Mouse (Mus musculus) thymus, adult 18-20 months (tissue): ENCODE data around the gene Clmn.

ENCODE experiments used
- DNase-seq, 2 experiments: peaks; one replicate each; pipeline ENCODE4 v3.0.0; 2022; ENCODE audit warnings: mixed read lengths in 2 of 2

Clmn gene

DNA sequence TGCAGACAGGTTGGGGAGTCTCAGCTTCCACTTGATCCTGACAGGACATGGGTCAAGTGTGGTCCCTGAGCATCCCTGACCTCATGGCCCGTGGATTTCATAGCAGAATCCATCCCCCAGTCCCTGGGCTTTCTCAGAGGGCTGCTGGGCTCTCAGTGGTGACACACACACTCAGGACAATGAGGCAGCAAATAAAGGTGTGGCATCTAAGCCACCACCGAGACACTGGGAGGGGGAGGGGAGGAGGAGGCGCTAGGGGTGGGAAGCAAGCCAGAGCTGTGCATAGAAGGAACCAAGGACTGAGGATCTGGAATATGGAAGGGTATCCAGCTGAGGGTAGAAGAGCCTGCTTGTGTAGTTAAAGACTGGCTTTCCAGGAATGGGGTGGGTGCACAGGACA, 11.2 kb upstream of the Clmn start:
- no peak for DNase-seq

DNA sequence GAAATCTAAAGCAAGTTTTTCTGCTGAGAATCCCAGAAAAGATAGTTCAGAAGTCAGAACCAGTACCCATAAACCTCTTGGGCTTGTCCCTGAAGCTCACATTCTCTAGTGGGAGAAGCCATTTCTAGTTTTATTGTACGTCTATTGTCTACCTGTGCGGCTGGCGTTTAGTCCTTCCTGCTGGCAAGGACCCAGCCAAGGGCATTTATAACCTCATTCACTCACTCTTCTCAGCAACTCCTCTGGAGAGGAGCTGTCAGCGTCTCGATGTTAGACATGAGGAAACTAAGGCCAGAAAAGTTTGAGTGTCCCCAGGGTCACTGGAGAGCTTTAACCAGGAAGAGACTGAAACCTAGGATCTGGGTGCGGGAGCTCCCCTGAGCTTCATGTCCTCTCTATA, 7.1 kb upstream of the Clmn start:
- no peak for DNase-seq

DNA sequence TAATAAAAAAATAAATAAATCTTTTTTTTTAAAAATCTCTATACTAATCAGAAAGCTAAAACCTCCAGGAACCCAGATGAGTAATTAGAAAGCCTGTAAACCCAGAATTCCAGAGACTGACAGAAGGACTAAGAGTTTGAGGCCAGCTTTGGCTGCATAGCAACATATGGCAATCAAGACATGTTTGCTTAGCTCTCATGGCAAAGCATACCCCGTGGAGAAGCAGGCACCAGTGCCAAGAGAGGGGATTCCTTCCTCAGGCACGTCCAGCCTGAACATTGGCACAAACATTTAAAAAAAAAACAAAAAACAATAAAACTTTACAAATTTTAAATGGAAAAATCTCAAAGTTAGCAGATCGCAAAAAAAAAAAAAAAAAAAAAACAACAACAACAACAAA, 4.9 kb upstream of the Clmn start:
- no peak for DNase-seq

DNA sequence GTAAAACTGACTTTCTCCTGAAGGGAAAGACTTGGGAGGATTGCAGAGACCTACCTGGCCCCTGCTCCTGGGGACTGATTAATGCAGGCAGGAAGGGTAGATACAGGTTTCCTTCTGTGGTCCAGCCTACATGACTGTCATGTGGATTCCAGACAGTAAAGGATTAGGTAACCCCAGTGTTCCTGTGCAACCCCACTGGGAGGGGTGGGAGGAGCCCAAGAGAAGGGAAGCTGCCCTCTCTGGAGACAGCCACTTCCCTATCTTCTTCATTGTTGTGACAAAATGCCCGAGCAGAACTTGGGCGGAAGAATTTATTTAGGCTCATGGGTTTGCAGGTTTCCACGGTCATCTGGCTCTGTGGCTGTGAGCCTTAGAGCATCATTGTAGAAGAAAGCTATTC, 3.6 kb upstream of the Clmn start:
- DNase-seq: no peak

DNA sequence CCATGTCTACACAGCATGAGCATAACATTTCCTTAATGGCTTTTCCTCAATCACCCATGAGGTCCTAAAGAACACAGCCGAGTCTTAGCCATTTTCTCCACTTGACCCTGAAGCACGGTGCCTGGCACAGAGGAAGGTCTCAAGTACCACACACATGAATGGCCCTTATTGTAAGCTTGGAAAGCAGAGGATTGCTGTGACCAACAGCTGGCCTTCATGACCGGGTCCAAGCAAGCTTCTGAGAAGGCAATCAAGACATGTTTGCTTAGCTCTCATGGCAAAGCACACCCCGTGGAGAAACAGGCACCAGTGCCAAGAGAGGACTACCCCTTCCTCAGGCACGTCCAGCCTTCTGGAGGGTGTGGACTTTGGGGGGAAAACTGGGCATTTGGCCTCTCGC, 3.0 kb upstream of the Clmn start:
- no peak for DNase-seq

DNA sequence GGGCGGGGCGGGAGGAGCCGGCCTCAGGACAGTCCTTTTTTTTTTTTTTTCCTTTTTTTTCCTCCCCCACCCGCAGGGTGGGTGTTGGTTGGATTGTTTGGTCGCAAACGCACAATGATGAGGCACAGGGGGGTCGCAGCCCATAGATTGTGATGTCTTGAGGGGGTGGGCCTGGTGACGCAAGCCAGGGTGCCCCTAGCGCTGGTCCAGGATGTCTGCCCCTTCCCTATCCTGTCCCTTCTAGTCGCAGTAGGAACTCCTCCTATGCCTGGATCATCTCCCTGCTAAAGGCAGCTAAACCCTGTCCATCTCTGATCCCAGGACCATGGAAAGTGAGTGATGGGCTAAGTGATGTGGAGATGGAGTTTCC, 275 bp upstream of the Clmn start:
- no peak for DNase-seq

DNA sequence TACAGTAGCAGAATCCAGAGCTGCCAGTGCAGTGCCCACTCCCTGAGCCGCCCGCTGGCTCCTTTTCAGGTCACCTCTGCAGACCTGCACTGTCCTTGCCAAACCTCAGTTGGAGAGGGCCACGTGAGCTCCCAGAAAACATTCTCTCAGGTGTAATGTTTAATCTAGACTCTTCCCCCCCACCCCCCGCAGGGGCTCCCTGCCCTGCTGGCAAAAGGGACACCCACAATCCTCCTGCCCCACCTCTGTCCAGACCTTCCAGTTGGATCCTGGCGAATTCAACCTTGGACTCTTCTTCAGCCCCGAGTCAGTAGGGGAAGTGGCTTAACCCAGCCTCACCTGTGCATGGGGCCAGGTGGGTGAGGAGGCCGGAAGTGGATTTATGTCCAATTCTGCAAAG, 1.2 kb downstream of the Clmn start:
- no peak for DNase-seq

DNA sequence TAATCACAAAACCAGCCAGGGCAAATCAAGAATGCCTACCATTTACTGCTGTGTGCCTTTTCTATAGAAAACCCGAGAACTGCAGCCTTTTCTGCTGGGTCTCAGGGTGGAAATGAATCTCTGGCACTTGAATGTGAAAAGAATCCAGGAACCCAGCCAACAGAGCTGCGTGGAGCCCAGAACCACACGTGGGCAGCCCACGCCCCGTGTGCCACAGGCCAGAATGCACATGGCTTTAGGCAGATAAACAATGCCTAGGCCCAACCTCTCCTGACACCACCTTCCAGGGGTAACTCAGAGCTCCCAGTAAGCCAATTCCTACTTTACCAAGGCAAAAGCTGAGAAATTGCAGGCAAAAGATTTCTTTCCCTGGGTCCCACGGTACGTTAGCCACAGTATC, 5.7 kb downstream of the Clmn start:
- no peak for DNase-seq

DNA sequence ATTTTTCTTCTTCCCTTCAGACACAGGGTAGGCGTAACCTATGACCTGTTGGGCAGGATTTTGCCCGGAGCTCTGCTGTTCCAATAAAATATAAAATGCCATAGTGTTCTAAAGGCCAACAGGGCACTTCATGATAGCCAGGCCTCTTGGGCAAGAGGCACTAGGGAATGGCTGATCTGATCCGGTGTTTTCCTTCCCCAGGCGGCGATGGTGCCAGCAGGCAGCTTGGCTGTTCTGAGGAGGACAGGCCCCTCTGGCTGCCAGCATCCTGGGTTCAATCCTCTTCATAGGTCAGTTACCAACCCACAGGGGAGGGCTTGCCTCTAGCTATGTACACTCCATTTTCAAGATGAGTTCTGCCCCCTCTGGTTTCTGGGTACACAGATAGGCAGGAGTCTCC, 6.1 kb downstream of the Clmn start:
- no peak for DNase-seq

DNA sequence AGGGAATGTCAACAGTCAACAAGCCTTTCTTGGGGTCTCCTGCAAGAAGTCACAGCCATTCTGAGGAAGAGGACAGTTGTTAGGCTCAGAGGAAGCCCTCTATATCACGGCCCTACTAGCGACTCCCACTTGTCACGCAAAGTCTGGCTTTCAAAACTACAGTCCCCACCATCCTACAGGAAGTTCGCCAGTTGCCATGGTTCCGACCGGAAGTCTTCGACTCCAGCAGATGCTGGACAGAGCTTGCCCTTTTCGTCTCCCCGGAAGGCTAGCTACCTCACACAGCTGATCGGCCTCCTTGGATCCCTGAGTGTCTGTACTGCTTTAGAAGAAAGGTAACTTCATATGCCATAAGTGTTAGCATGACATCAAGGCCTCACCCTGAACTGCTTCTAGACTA, 7.3 kb downstream of the Clmn start:
- DNase-seq: no peak

DNA sequence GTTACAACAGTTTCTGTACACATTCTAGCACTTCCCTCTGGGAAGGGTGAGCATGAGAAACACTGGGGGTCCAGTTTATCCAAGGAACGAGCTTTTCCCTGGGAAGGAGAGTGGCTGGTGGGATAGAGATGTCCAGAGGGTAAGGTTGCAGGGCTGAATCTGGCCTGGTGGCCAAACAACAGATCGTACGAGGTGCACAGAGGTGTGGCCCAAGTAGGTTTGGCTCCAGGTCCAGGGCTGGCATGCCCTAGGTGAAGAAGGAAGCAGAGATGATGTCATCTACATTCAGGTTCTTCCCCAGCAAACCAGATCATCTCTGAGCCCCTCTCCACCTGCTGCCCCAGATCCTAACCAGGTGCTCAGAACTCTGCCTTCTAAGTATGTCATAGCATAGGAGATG, 8.3 kb downstream of the Clmn start:
- DNase-seq: no peak

DNA sequence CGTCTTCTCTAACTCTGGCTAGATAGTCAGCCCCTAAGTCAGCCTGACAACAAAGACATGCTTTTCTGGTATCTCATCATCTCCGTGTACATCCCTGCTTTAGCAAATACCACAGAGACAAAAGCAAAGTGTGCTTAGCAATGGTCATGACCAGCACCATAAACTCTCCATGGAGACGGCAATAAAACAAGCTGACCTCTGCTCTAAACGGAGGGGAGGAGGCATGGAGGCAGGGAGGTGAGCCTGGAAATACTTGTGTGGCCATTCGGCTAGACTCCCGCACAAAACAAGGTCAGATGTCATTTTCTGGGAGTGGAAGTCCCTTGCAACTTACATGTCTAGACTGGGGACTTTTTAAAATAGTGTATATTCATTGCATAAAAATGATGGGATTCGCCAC, 9.3 kb downstream of the Clmn start:
- DNase-seq: no peak

DNA sequence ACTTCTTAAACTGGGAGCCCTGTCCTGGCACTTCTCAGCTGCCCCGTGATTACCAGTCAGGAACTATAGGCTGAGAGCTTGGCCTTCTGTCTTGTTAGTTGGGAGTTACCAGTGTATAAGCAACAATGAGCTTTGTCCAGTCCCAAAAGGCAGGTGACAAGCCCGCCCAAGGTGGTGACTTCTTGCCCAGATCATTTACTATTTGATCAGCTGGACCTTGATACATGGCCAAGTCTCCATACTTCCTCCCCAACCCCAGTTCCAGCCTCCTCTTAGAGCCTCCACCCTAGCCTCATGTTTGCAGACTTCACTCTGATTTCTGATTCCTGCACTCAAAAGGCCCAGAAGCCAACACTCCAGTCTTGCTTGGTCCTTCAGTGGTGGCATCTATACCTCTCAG, 10.1 kb downstream of the Clmn start:
- DNase-seq: no peak

DNA sequence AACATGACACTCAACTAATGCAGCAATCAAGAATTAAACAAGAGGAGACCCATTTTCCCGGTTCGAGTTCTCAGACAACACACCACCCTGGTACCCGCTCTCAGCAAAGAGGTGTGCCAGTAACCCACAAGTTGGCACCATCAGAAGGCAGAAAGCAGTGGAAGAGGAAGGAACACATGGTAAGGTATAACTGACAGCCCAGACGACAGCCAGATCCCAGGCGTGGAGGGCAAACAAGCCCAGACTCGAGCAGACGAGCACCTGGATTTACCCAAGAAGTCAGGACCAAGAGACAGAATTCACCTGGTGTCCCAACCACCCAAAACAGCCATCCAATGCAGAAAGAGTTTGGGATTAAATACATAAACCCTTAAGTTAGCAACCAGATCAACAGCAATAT, 11.5 kb downstream of the Clmn start:
- DNase-seq: no peak

DNA sequence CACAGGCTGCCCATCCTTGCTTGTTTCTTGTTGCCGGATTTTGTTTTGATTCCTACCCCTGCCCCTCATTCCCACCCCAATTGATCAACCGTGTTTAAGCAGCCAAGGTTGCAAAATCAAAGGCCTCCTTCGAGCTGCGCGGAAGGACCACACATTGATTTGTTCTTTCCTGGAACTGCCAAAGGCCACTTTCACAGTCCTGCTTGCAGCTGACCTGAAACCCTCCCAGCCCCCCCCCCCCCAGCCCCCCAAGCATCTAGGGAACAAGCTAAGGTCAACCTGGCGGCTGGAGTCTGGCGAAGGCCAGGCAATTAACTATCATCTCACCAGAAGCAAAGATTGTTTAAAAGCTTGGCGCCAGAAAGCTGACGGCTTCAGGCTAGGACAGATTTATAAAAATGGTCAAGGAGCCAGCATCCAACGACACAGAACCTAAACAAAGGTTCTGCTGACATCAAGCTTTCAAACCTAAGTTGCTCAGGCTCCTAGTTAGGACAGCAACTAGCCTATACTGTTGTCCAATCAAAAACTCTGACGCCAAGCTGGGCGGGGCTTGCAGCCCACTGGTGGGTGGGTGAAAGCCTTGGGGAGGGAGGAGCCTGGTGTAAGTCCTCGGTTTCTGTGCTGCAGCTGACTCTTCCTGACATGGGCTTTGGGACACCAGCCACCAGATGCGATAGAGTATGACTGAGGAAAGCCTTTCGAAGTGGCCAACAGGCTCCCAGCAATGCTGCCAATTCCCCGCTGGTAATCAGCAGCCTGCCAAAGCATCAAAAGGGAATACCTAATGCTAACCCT, 13.0 kb downstream of the Clmn start:
- DNase-seq: no peak

DNA sequence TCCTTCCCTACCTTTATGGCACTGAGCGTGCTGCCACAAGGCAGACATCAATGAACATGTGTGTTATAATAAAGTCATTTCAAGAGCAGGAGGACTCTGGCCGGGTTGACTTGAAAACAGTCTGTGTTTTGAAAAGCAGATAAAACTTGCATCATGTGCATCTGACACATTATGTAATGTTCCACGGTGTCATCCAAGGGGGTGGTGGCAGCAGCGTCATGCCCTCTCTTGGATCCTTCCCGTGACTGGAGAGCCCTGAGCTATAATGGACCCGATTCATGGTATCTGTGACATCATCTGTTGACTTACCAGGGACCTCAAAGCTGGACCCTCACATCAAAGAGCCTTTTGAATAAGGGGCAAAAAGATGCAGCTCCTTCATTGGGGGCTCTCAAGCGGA, 14.8 kb downstream of the Clmn start:
- DNase-seq: no peak

DNA sequence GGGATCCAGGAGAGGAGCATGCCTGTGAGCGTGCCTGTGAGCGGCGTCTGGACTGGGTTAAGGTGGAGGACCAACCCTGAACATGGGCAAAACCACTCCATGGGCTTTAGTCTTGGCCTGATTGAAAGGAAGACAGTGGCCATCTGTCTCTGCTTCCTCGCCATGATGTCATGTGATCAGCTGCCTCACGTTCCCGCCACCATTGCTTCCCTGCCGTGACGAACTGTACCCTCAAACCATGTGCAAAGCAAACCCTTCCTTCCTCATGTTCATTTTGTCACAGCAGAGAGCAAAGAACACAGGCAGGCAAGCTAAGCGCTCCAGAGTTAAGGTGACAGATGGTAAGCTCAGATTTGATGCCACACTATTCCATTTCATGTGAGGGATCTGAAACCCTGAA, 16.2 kb downstream of the Clmn start:
- no peak for DNase-seq

DNA sequence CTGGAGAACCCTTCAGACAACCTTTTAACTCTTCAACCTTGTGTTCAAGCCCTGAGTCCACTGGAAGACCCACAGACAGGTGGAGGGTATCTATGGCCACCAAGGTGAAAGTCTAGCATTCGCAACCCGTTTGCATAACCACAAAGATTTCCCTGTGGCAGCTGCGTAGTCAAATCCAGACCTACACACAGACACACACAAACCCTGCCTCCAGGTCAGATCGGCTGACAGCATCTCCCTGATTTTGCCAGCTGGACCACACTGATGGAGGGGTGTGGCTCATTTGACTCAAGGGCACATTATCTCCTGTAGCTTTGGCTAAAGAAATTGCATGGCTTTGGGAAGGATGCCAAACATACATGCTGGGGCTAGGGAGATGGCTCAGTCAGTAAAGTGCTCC, 17.6 kb downstream of the Clmn start:
- DNase-seq: no peak

DNA sequence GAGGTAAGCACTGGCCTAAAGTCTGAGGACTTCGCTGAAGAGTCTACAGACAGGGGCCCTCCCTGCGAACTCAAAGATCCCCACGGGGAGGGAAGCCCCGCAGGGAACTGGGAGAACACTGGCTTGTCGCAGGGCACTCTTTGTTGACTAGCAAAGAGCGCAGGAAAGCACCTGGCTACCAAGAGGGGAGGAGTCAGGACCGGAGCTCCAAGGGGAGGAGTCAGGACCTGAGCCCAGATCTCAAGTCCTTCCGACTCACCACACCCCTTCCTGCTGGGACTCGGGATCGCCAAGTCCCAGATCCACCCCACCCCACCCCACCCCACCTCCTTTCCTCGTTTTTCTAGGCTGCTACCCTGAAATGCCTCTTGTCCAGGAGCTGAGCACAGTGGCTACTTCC, 19.2 kb downstream of the Clmn start:
- DNase-seq: no peak

DNA sequence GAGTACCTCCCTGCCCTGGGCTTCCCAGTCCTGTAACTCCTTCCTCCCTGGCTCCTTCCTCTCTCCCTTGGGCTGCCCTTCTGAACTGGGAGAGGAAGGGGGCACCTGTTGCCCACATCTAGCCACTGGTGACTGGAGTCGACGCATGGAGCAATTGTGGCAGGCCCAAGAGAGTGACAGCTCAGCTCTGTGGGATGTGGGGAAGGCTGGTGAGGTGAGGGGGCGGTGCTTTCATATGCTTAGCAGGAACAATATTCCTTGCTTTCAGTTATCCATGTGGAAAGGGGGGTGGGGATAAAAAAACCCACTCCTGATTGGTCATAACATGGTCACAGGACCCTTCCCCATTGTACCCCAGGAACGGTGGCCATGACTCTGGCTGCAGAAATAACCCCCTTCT, 19.9 kb downstream of the Clmn start:
- no peak for DNase-seq

DNA sequence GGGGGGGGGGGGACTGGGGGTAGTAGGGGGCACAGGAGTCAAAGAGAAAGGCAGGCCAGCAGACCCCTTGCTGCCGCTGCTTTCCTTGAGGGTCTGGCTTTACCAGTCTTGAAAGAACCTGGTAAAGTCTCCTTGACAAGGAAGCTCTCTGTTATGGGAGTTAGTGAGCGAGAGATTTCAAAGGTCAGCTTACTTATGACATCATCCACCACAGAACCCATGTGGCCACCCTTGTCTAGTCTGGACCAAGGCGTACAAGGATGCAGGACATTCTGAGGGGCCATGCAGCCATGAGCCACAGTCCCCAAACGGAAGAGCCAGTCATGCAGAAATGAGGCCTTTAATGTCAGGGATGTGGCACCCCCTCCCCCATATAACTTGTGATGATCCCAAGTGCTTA, 20.6 kb downstream of the Clmn start:
- DNase-seq: no peak

DNA sequence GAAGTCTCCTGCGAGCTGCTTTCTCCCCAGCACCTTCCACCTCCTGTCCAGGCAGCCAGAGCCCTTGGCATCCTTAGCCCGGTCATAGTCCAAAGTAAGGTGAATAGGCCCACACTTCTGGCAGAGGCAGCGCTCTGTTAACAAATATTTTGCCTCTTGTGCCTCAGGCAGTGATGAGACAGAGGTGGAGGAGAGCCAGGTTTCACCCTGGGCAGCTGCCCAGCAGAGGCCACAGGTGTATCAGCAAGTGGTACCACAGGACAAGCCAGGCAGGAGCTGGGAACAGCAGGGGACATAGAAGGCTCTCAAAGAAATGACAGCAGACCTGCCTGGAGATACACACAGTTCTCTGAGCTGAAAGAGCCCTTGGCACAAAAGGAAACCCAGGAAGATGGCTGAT, 23.6 kb downstream of the Clmn start:
- DNase-seq: no peak

DNA sequence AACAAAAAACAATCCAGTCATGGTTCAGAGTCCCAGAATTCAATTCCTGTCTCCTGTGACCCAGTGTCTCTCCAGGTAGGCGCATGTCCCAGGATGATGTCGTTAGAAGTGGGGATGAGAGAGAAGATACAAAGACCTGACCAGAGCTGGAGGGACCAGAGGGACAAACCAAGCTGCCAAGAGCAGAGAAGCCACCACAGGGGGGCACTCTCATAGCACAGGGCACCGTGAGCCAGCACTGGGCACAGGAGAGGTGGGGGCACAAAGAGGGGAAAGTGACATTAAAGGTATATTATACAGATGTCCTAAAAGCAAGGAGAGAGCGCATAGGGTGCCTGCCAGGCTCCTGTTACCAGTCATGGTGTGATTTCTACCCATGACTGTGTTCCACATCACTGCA, 25.9 kb downstream of the Clmn start:
- DNase-seq: no peak

DNA sequence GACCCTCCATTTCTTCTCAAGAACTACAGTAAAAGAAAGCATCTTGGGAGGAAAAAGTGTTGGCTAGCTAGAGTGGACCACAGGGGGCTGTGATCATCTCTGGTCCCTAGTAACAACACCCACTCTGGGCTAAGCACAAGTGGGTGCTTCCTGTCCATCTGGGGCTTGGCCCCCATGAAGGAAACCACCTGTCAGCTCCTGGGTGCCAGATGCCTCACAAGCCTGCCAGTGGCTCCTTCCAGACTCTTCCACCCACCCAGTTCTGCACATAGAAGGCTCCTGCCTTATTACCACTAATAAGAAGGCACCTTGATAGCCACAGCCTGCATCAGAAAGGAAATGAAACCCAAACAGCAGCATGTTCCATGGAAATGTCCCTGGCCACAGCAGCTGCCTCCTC, 26.4 kb downstream of the Clmn start:
- DNase-seq: no peak

DNA sequence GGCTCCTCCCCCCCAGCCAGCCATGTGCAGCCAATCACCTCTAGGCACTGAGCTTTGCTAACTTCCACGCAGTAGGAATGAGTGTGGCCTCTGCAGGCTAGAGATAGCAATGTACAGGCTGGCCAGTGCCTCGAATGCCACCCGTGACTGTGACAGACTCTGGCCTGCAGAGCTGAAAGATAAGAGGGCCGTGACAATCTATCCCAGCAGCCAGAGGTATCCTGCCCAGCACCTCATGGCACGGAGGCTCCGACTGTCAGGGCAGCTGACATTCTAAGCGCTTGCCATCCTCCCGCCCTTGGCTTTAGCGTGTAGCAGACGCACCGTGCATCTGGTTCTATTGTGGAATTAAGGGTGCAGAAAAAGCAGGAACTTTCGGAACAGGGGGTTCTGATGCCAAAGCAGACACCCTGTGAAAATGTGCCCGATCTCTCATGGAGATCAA, 26.9 kb downstream of the Clmn start:
- no peak for DNase-seq
